Mouse (Mus musculus) liver, adult 2 months (tissue): ENCODE results near the gene Shank2.

ENCODE experiments used
- CTCF ChIP-seq: fragments of 200-500 bp; IDR thresholded peaks from 2 replicates; pipeline ENCODE4 v1.5.1; 2011; ENCODE audit warnings: low read depth, low read length, control low read depth
- POLR2A ChIP-seq: fragments of 200-500 bp; IDR thresholded peaks from 2 replicates; pipeline ENCODE4 v1.6.1; 2011; ENCODE audit warnings: low read length, control low read depth; ENCODE audit not compliant: insufficient read depth; ENCODE audit errors: extremely low read depth

GRCm38 (mm10) chr7:144324861-144325260 is 323.1 kb downstream of the Shank2 start:
- TF ChIP-seq CTCF (no peak), POLR2A (no peak)
